Mouse (Mus musculus) C2C12 (cell line): Measurements from ENCODE around the gene Npat.

Source experiments
- CEBPB ChIP-seq: IDR thresholded peaks from one replicate; pipeline ENCODE4 v1.6.1; 2011; ENCODE audit warnings: low read depth, mild to moderate bottlenecking, control low read depth, moderate library complexity
- CTCF ChIP-seq: IDR thresholded peaks from one replicate; pipeline ENCODE4 v1.5.1; 2011; ENCODE audit not compliant: control insufficient read depth, insufficient read depth, insufficient read length
- FOSL1 ChIP-seq: IDR thresholded peaks from one replicate; pipeline ENCODE4 v1.8.0; 2011; ENCODE audit warnings: mild to moderate bottlenecking, low read length; ENCODE audit not compliant: poor library complexity, insufficient read depth, severe bottlenecking
- MAX ChIP-seq: IDR thresholded peaks from one replicate; pipeline ENCODE4 v1.6.1; 2011; ENCODE audit warnings: mild to moderate bottlenecking, control low read depth
- MYOD1 ChIP-seq: IDR thresholded peaks from one replicate; pipeline ENCODE4 v1.6.1; 2011; ENCODE audit warnings: low read depth; ENCODE audit not compliant: control insufficient read depth, insufficient read length
- MYOG ChIP-seq: IDR thresholded peaks from one replicate; pipeline ENCODE4 v1.6.1; 2011; ENCODE audit not compliant: control insufficient read depth, insufficient read length; ENCODE audit errors: extremely low read depth
- USF1 ChIP-seq: IDR thresholded peaks from one replicate; pipeline ENCODE4 v1.6.1; 2011; ENCODE audit warnings: low read depth, mild to moderate bottlenecking, control low read depth, moderate library complexity

DNA sequence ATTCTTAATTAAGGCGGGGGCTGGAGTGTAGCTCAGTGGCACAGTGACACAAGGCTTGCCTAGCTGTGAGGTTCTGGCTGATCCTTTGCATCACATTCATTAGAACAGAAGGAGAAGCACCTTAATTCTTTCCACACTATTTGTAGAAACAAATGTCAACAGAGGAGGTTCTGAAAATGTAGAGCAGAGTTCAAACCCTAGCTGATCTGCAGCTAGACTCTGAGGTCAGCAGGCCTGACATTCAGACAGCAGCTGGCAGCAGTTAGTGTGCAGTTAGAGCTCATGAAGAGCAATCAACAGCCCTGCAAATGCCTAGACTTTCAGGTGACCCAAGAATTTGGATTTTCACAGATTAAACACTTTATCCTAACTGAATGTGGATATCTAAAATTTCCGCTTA is 64.7 kb downstream of the Npat start:
- no peak for TF ChIP-seq CTCF
- TF ChIP-seq USF1: no peak
- TF ChIP-seq FOSL1: no peak
- no peak for TF ChIP-seq MYOG
- no peak for TF ChIP-seq CEBPB
- no peak for TF ChIP-seq MYOD1
- no peak for TF ChIP-seq MAX
